Mouse (Mus musculus) limb, embryonic 10.5 days (tissue): ENCODE measurements around the gene Ankrd10. TPM values are rescaled to one million over a fixed set of nuclear protein-coding genes. Genes with fewer than 3 reads are reported as not detected.
"Not testable (repeated sequence)": the region's sequence is repeated elsewhere in the genome, so short reads cannot be mapped to it uniquely, and the experiment has no call there.

Experiments
- DNase-seq: peaks from one replicate; pipeline ENCODE4 v3.0.0-alpha.2; 2017; ENCODE audit warnings: low spot score
- H3K27ac ChIP-seq: fragments of 300-500 bp; sonication (generic); 2 replicates; pipeline ENCODE4 v1.5.1; 2016; ENCODE audit warnings: mild to moderate bottlenecking
- H3K27me3 ChIP-seq: fragments of 300-500 bp; sonication (generic); 2 replicates; pipeline ENCODE4 v1.6.1; 2016; ENCODE audit warnings: low read depth, mild to moderate bottlenecking; ENCODE audit not compliant: poor library complexity, severe bottlenecking
- H3K36me3 ChIP-seq: fragments of 300-500 bp; sonication (generic); 2 replicates; pipeline ENCODE4 v1.6.1; 2016; ENCODE audit warnings: mild to moderate bottlenecking, moderate library complexity
- H3K4me1 ChIP-seq: fragments of 300-500 bp; sonication (generic); 2 replicates; pipeline ENCODE4 v1.6.1; 2016
- H3K4me3 ChIP-seq: fragments of 300-500 bp; sonication (generic); 2 replicates; pipeline ENCODE4 v1.5.1; 2016; ENCODE audit warnings: mild to moderate bottlenecking, moderate library complexity
- H3K9me3 ChIP-seq: fragments of 300-500 bp; sonication (generic); replicated peaks from 2 replicates; pipeline ENCODE4 v1.6.1; 2016; ENCODE audit warnings: mild to moderate bottlenecking
- WGBS: fragments of 180-500 bp; shearing (Covaris S2); methylation state at CpG from one replicate; pipeline ENCODE4 v1.1.7; 2016; 5-methylcytosine and 5-hydroxymethylcytosine counted together
- microRNA-seq: library from miRNA; unstranded; fragments of <30 nt; microRNA quantifications from one replicate; pipeline ENCODE4, GENCODE M21; 2017
- polyA plus RNA-seq: library from polyadenylated mRNA; unstranded; fragments of >200 nt; fragmentation: Nextera tagmentation; extraction: Ambion mirVana; gene quantifications from 2 replicates; pipeline ENCODE4 v1.2.1, GENCODE M21; 2016

The Ankrd10 gene
- polyA plus RNA-seq, 1 experiment from 2014 or later, result 157 TPM

- not testable (repeated sequence) for H3K27ac ChIP-seq, H3K9me3 ChIP-seq, DNase-seq, H3K4me3 ChIP-seq, H3K27me3 ChIP-seq
- Histone ChIP-seq H3K4me1 (peaks cover 25% of the 10 kb centered on the region), H3K36me3 (peaks cover 76% of the 10 kb centered on the region)
- 97% methylated on average over 2 of the region's 2 CpGs for WGBS
Observed at GRCm38 (mm10) chr8:11568193-11568592, 67.4 kb downstream of the Ankrd10 start.

- Histone ChIP-seq H3K4me3 (no peak overlapping the region), H3K36me3 (peaks cover 87% of the 10 kb centered on the region), H3K9me3 (0 out of 2 replicates have a peak, but pooled peaks cover 3% of the 10 kb centered on the region), H3K27ac (0 out of 2 replicates have a peak overlapping the region, but pooled peaks have one; percentile 8), H3K27me3 (no peaks in the 10 kb centered on the region), H3K4me1 (peaks cover 12% of the 10 kb centered on the region)
- 94% methylated on average over 7 of the region's 7 CpGs for WGBS
- DNase-seq, result no peak
Observed at GRCm38 (mm10) chr8:11564721-11565120, 70.8 kb downstream of the Ankrd10 start.

DNA sequence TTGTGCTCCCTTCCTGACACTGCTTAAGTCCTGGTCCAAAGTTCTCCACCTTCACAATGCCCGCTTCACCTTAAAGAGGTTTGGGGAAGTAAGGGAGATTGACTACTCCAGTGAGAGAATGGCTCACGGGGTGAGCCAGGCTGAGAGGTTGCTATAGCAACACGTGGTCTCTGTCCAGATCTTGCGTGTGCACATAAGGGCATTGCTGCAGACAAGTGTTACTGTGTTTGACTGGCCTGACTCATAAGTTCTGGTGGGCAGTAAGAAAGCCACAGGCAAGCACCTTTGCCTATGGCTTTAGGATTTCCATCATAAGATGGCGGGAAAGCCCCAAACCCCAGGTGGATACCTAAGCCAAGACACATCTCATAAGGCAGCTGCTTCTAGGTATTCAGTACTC lies 71.3 kb downstream of the Ankrd10 start:
- Histone ChIP-seq H3K36me3 (peaks cover 87% of the 10 kb centered on the region), H3K9me3 (0 out of 2 replicates have a peak, but pooled peaks cover 3% of the 10 kb centered on the region), H3K27ac (no peak overlapping the region), H3K4me3 (no peak overlapping the region), H3K4me1 (peaks cover 12% of the 10 kb centered on the region), H3K27me3 (no peaks in the 10 kb centered on the region)
- 90% methylated on average over 5 of the region's 5 CpGs for WGBS
- DNase-seq, result no peak

Small RNAs within 50 kb of the gene (microRNA-seq; reads per million reads assigned to microRNA genes)
- gene Mir7238, result 1.8 reads per million

Other genes with a start within 250 kb of the Ankrd10 start
- gene Rab20, start 157.0 kb downstream of the Ankrd10 start, polyA plus RNA-seq, result 0.99 and 1.9 TPM in 2 replicates
- gene Naxd, start 138.3 kb downstream of the Ankrd10 start, polyA plus RNA-seq, result 105 and 116 TPM in 2 replicates
- 18.4 and 20.1 TPM in 2 replicates for gene Cars2, start 85.0 kb downstream of the Ankrd10 start, polyA plus RNA-seq
- 39.7 and 40.8 TPM in 2 replicates for gene Ing1, start 80.2 kb downstream of the Ankrd10 start, polyA plus RNA-seq
- gene 1700016D06Rik, start 65.3 kb upstream of the Ankrd10 start, polyA plus RNA-seq, result 0.21 TPM in 1 of 2 replicates, not detected in the other
- gene Arhgef7, start 92.0 kb upstream of the Ankrd10 start, polyA plus RNA-seq, result 52.4 and 59.1 TPM in 2 replicates
- not detected in 2 replicates for gene Tex29, start 204.7 kb upstream of the Ankrd10 start, polyA plus RNA-seq